Mouse (Mus musculus) ES-Bruce4 (cell line): Measurements from ENCODE around the gene Prdm11. TPM values are rescaled to one million over a fixed set of nuclear protein-coding genes. Genes with fewer than 3 reads are reported as not detected.
A peak's percentile ranks its signal among the peaks of the same experiment; 100 is the strongest.

ENCODE experiments used
- H3K27ac ChIP-seq: 2 replicates; pipeline ENCODE4 v1.5.1; 2012; ENCODE audit warnings: low read length, inconsistent platforms; ENCODE audit not compliant: insufficient read depth
- H3K27me3 ChIP-seq: 2 replicates; pipeline ENCODE4 v1.6.1; 2012; ENCODE audit warnings: mild to moderate bottlenecking, low read length, inconsistent platforms; ENCODE audit not compliant: control insufficient read depth, poor library complexity, insufficient read depth, severe bottlenecking
- H3K36me3 ChIP-seq: 2 replicates; pipeline ENCODE4 v1.6.1; 2012; ENCODE audit warnings: inconsistent platforms, mild to moderate bottlenecking, low read length, moderate library complexity; ENCODE audit not compliant: control insufficient read depth, poor library complexity, insufficient read depth, severe bottlenecking
- H3K4me1 ChIP-seq: one replicate; pipeline ENCODE4 v1.8.1; 2011; ENCODE audit warnings: low read length; ENCODE audit not compliant: control insufficient read depth, insufficient read depth
- H3K4me3 ChIP-seq: 2 replicates; pipeline ENCODE4 v1.5.1; 2011; ENCODE audit warnings: low read depth, mild to moderate bottlenecking, low read length
- H3K9ac ChIP-seq: 2 replicates; pipeline ENCODE4 v1.6.1; 2012; ENCODE audit warnings: low read depth, mild to moderate bottlenecking, inconsistent platforms; ENCODE audit not compliant: poor library complexity, severe bottlenecking
- H3K9me3 ChIP-seq: replicated peaks from 2 replicates; pipeline ENCODE4 v1.6.1; 2012; ENCODE audit warnings: mild to moderate bottlenecking, low read length, inconsistent platforms; ENCODE audit not compliant: control insufficient read depth, poor library complexity, insufficient read depth, severe bottlenecking
- CTCF ChIP-seq: IDR thresholded peaks from one replicate; pipeline ENCODE4 v1.8.1; 2011; ENCODE audit warnings: low read depth, low read length
- EP300 ChIP-seq: IDR thresholded peaks from 2 replicates; pipeline ENCODE4 v1.6.1; 2011; ENCODE audit warnings: low read depth, low read length; ENCODE audit not compliant: insufficient read depth
- POLR2A ChIP-seq: IDR thresholded peaks from one replicate; pipeline ENCODE4 v1.8.1; 2011; ENCODE audit warnings: low read length; ENCODE audit not compliant: insufficient read depth
- polyA plus RNA-seq: library from polyadenylated mRNA; stranded (reverse); fragments of >200 nt; gene quantifications from 2 replicates; pipeline ENCODE4 v1.2.4, GENCODE M21; 2011; ENCODE audit warnings: low read depth; ENCODE audit not compliant: missing spikeins, insufficient read depth, insufficient read length

Gene Prdm11
- polyA plus RNA-seq, 1 experiment: 2.1 TPM

DNA sequence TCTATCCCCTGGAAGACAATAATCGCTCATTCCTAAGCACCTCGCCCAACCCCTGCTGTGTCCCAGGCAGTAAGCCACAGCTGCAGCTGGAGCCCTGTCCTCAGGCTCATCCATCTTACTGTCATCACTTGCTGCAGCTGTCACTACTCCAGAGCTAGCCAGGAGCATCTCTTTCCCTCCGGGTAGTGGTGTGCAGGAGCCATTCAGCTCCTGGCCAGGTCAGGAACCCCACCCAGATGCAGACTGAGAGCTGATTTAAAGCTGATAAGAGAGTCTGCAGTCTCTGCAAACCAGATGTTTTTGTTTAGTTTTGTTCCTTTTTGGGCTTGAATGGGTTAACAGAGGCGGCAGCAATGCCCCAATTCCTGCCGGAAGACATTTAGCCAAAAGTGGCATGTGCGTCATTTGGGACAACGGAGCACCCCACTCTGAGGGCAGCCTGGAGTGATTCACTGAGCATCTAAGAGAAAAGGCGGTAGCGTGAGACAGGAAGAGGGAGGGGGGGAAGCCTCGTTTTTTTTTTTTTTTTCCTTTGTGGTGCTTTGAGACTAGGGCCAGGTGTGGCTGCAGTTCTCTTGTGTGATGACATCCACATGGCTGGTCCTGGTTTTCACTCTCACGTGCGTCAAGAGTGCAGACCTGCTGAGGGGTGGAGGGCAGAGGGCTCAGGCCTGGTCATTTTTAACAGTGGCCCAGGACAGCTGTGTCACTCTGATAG lies 97.8 kb downstream of the Prdm11 start:
- Histone ChIP-seq H3K9me3 (no peaks in the 10 kb centered on the region), H3K27me3 (no peaks in the 10 kb centered on the region), H3K9ac (no peak overlapping the region), H3K36me3 (no peaks in the 10 kb centered on the region), H3K4me1 (peaks cover 6% of the 10 kb centered on the region), H3K27ac (no peak overlapping the region), H3K4me3 (no peak overlapping the region)
- TF ChIP-seq EP300 (peak; percentile 72; the same call in 1 of the 2 replicates), POLR2A (no peak)

DNA sequence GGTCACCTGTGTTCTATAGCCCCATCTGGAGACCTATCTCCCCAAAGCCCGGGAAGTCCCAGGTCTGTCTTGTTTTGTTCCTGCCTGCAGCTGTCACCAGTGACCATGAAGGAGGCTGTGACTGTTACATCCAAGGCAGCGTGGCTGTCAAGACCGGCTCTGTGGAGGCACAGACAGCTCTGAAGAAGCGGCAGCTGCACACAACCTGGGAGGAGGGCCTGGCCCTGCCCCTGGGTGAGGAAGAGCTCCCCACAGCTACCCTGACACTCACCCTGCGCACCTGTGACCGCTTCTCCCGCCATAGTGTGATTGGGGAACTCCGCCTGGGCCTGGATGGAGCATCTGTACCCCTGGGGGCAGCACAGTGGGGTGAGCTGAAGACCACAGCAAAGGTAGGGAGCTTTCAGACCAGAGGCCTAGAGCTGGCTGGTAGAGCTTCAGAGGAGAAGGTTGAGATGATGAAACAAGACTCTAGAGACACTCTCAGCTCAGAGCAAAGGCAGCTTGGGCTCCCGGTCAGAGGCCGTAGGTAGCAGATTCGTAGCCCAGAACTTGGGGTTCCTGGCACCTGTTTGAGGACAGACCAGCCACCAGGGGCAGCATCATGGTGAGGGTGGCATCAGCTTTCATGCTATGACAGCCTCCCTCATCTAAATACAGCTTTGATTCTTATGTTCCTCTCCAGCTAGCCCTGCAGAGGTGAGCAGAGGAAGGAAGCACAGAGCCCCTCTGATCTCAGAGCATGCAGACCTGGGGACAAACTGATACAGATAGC lies 100.0 kb downstream of the Prdm11 start:
- Histone ChIP-seq H3K9ac (no peak overlapping the region), H3K27me3 (no peaks in the 10 kb centered on the region), H3K27ac (no peak overlapping the region), H3K4me3 (no peak overlapping the region), H3K36me3 (no peaks in the 10 kb centered on the region), H3K4me1 (peaks cover 6% of the 10 kb centered on the region), H3K9me3 (no peaks in the 10 kb centered on the region)
- no peak for TF ChIP-seq CTCF
- no peak for TF ChIP-seq POLR2A
- TF ChIP-seq EP300: no peak

DNA sequence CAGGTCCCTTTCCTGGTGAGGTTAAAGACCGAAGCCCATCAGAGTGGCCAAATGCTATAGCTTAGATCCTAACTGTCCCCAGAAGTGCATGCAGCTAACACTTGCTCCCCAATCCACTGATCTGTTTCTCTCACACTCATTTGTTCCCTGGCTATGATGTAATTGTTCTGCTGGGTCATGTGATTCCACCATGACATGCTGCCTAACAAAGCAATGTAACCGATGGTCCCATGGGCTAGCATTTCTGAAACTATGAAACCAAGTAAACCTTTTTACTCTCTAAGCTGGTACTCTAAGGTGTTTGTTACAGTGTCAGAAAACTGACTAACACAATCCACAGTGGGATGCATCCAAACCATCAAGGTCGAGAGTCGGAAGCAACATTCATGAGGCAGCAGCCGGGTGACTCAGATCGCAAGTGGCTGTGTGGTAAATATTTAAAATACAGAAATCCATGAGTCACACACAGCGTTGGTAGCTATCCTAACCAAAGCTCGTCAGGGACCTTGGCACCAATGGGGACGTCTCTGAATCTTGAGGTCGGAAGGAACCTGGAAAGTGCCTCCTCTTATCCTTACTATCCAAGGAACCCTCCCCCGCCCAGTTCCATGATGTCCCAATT lies 100.7 kb downstream of the Prdm11 start:
- no peak overlapping the region for H3K27ac ChIP-seq

DNA sequence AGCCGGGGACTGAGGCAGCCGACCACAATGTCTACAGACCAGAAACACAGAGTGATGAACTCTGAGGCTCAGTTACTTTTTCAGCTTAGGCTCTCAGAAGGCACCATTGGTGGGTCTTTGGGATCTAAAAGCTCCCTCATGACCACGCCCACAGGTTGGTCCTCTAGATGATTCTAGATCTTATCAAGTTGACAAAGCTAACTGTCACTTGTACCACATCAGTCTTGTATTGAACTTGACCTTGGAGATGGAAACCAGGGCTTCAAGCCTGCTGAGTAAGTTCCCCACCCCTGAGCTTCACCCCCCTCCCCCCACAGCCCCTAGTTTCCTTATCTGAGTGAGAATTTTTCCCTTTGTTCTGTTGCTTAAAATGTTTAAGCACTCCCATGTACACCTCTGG lies 101.6 kb downstream of the Prdm11 start:
- Histone ChIP-seq H3K27ac (no peak overlapping the region), H3K36me3 (no peaks in the 10 kb centered on the region), H3K4me1 (peaks cover 6% of the 10 kb centered on the region), H3K27me3 (no peaks in the 10 kb centered on the region), H3K4me3 (no peak overlapping the region), H3K9me3 (no peaks in the 10 kb centered on the region), H3K9ac (no peak overlapping the region)
- TF ChIP-seq EP300: no peak
- no peak for TF ChIP-seq CTCF
- no peak for TF ChIP-seq POLR2A

More for the DNA sequence above, 100.7 kb downstream of the Prdm11 start:
- no peak for TF ChIP-seq EP300
- no peak for TF ChIP-seq POLR2A
- TF ChIP-seq CTCF: no peak
- peaks cover 6% of the 10 kb centered on the region for H3K4me1 ChIP-seq
- H3K9me3 ChIP-seq: no peaks in the 10 kb centered on the region
- H3K27me3 ChIP-seq: no peaks in the 10 kb centered on the region
- H3K4me3 ChIP-seq: no peak overlapping the region
- H3K36me3 ChIP-seq: no peaks in the 10 kb centered on the region
- H3K9ac ChIP-seq: no peak overlapping the region

DNA sequence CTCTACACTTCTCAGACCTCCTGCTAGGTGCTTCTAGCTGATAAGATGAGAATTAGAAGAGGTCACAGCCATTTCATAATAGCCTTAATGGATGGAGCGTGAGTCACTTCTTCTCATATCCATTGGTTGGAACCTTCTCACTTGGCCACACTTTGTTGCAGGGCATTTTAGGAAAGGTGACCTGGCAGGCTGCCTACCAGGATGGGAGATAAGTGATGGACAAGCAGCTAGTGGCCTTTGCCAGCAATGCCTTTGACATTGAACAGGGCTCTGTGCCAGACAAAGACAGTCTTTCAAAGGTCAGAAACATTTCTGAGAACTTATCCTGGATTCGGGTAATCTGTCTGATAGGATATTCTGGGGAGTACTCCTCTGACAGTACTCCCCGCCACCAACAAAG lies 102.6 kb downstream of the Prdm11 start:
- Histone ChIP-seq H3K9ac (no peak overlapping the region), H3K4me1 (peaks cover under 1% of the 10 kb centered on the region), H3K27ac (no peak overlapping the region), H3K4me3 (no peak overlapping the region), H3K36me3 (no peaks in the 10 kb centered on the region), H3K9me3 (no peaks in the 10 kb centered on the region), H3K27me3 (no peaks in the 10 kb centered on the region)
- TF ChIP-seq POLR2A: no peak
- TF ChIP-seq EP300: no peak
- TF ChIP-seq CTCF: no peak
